Mouse (Mus musculus) gastrocnemius, postnatal 14 days (tissue): ENCODE measurements around the gene Gm3500. TPM values are rescaled to one million over a fixed set of nuclear protein-coding genes. Genes with fewer than 3 reads are reported as not detected.
"Not testable (repeated sequence)": the region's sequence is repeated elsewhere in the genome, so short reads cannot be mapped to it uniquely, and the experiment has no call there.

Experiments
- DNase-seq: peaks from one replicate; pipeline ENCODE4 v3.0.0; 2021; ENCODE audit warnings: mixed read lengths
- intact Hi-C: fragments of 180-260 bp; cut with DNase I; formaldehyde crosslinking; loops from one replicate; pipeline ENCODE4 v1.15.1; 2025; ENCODE audit warnings: low total_unique reads
- long read RNA-seq, 2 experiments: library from polyadenylated mRNA; stranded (forward); transcript quantifications; one replicate each; pipeline ENCODE4 v2.0.0; 2021
- total RNA-seq, 2 experiments: library from RNA; stranded (reverse); gene quantifications; 2 replicates each; pipeline ENCODE4 v1.2.3; 2021

The Gm3500 gene
- under 1 TPM; 0.20 to 0.25 TPM for total RNA-seq
- long read RNA-seq, experiment 1: 0 reads
- long read RNA-seq, experiment 2: 0 reads

- intact Hi-C loops: not testable (repeated sequence)
These were observed at the start of gene Gm3500 for GRCm38 (mm10) chr14:5388949-5389348. Gene Gm3500, minus strand, starts transcription at chr14:5389049.

GRCm38 (mm10) chr14:5334828-5335227, 54.0 kb downstream of the Gm3500 start, which contains the start of gene Gm3542:
Gene Gm3542, minus strand, starts transcription at chr14:5334928.
- intact Hi-C loops, DNase-seq: not testable (repeated sequence)

More at GRCm38 (mm10) chr14:5388949-5389348, at the start of gene Gm3500:
- not testable (repeated sequence) for DNase-seq

Other genes starting within 250 kb of the Gm3500 start
- gene Gm3317, start 224.5 kb downstream of the Gm3500 start, total RNA-seq: not detected
- not detected for gene Gm8271, start 203.3 kb downstream of the Gm3500 start, total RNA-seq
- not detected for gene Gm3526, start 128.5 kb downstream of the Gm3500 start, total RNA-seq
- not detected for gene Gm3542, start 54.1 kb downstream of the Gm3500 start, total RNA-seq
- gene Gm3194, start 66.4 kb upstream of the Gm3500 start, total RNA-seq: under 1 TPM; 0.72 to 0.82 TPM
- gene Gm8246, start 88.8 kb upstream of the Gm3500 start, total RNA-seq: not detected
- gene Gm3187, start 95.2 kb upstream of the Gm3500 start, total RNA-seq: not detected
- gene Gm3488, start 112.6 kb upstream of the Gm3500 start, total RNA-seq: under 1 TPM in 1 of 2 experiments, not detected in 1; 0.47 TPM
- gene Gm3532, start 149.4 kb upstream of the Gm3500 start, total RNA-seq: not detected
- not detected for gene Gm8265, start 244.0 kb upstream of the Gm3500 start, total RNA-seq